Mouse (Mus musculus): ENCODE results near the gene Sh2d6. TPM values are rescaled to one million over a fixed set of nuclear protein-coding genes. Genes with fewer than 3 reads are reported as not detected.
"Not testable (repeated sequence)": the region's sequence is repeated elsewhere in the genome, so short reads cannot be mapped to it uniquely, and the experiment has no call there.

Gene Sh2d6
- total RNA-seq, 2 experiments from 2014 or later = 0.54 to 0.79 TPM

- peak; percentile 89 for DNase-seq
Measured at GRCm38 (mm10) chr6:72535165-72535564, 13.7 kb upstream of the Sh2d6 start.

DNA sequence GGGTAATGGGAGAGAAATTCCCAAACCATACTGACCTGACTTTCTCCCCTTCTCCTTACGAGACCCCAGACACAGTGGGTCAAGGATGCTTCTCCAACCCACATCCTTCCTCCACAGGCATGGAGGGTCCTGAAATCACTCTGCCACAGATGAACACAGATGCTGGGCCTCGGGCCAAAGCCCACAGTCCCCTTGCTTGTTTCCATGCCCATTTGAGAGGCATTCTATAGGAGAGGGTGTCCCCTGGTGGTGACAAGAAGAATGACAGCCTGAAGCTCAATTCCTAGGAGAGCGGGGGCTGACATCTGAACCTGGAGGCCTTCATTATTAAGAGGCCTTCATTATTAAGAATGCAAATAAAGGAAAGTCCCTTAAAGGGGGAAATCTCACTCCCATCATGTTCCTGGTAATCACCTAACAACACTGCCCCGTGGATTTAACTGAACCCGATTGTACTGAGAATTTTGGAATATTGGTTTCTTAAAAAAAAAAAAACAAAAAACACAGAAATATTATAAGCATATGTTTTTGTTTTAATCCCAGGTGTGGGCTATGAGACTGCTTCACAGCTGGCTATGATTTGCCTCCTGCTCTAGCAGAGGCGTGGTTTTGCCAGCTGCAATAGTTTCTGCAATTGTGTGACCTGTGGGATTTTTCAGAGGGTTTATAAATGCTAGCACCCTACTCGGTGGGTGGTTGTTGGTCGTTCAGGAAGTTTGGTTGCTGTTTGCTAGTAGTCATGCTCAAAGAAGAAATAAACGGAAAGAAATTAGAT is 12.7 kb upstream of the Sh2d6 start:
- peak; percentile 71 for DNase-seq

DNA sequence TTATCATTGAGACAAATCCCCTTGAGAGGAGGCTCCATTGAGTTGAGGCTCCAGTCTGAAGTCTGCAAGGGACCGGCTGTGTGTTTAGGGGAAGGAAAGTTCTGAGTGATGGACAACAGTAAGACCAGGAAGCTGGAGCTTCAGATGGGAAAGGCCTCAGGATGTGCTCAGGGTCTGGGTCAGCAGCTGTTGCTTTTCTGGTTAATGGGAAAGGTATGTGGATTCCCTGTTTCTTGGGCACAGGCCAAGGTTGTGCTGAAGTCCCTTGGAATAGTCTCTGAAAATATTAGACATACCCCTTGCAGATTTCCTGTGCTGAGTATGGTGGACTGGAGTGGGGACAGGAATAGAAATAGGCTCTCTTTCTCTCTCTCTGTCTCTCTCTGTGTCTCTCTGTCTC is 12.0 kb upstream of the Sh2d6 start:
- DNase-seq = not testable (repeated sequence)

DNA sequence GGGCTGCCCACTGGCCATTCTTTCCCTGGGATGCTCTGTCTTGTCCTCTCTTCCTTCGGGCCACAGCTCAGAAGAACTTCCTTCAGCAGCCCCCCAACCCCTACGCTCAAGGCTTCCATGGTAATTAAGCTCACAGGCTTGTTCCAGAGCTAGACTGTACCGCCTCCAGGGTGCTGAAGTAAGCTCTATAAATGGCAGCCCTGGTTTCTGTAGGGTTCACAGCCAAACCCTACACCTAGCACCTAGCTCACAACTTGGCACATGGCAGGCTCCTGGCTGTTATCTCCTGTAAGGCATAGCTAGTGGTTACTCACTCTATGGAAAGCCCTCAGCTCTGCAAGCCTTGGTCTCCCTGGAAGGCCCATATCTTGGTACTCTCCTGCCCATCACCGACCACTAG is 11.1 kb upstream of the Sh2d6 start:
- no peak for DNase-seq

DNA sequence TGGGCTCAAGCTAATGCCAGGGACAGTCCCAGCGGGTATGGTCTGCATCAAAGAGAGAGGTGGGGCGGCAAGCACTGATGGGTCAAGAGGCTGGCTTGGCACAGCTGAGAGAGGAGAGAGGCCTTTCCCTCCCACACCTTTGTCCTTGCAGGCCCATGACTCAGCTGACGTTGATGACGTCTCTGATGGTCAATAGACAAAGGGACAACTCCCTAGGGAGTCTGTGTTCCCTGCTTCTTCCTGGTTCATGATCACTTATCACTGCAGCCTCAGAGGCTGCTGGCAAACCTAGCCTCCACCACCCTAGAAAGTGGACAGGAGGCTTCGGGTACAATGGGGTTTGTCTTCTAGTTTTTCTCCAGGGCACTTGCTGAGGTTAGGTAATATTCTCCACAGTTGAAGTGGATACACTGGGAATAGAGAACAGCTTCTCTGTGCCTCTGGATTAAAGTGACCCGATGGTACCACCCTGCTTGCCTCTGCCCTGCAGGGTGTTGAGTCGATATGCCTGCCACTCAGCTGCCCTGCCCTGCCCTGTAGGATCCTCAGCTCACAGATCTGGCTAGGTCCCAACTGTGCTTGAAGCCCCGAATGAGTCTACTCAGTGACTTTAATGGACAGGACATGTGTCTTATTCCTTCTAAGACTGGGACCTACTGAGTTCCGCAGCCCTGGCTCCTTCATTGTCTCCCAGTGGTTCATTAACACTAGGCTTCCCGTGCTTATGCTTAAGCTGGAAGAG is 7.1 kb upstream of the Sh2d6 start:
- DNase-seq = no peak

DNA sequence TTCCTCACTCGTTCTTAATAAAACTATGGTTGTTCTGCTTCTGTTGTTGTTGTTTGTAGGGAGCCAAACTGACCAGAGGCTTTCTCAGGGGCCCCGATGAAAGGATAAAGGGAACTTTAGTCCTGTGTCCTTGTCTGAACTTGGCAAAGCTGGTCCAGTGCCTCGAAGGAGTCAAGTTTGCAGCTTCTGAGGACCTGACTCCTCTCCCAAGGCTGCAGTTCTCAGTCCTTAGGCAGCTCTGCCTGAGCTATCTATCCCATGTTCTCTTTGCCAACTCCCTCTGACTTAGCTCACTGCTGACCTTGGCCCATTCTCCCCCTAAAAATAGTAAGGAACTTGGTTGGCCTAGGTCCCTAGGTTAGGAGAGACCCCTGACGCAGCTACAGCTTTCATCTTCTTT is 5.6 kb upstream of the Sh2d6 start:
- no peak for DNase-seq

GRCm38 (mm10) chr6:72524160-72524559 is 2.7 kb upstream of the Sh2d6 start:
- DNase-seq = no peak

DNA sequence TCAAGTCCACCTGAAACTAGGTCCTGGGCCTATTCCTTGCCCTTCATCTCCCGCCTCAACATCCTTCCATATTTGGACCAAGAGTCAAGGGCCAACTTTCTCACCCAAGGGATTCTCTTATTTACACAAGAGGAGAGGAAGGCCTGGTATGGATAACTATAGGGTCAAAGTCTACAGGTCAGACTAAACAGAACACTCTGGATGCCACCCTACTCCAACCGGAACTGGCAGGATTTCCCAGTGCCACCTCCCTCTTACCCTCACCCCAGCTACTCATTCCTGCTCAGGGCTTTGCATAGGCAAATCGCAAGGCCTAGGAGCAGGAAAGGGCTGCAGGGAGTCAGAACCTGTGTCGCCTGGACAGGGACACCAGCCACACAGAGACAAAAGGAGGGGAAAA is 1.7 kb upstream of the Sh2d6 start:
- DNase-seq = no peak

DNA sequence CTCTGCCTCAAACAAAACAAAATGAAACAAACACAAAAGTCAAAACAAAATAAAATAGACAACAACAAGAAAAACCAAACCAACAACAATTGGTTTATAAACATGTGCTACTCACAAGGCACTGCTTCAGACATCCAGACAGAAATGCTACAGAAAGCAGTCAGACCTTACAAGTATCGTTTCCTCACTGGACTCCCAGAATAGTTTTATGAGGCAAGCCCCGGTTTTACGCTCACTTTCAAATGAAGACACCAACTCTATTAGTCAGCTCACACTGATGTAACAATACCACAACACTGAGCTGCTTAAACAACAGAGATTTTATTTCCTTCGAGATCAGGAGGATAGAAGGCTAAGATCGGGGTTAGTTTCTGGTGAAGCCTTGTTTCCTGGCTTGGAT is 781 bp upstream of the Sh2d6 start:
- DNase-seq = no peak

GRCm38 (mm10) chr6:72520904-72521303 is 603 bp downstream of the Sh2d6 start:
- no peak for DNase-seq

- peak; percentile 42 for DNase-seq
Measured at GRCm38 (mm10) chr6:72519892-72520663, 1.4 kb downstream of the Sh2d6 start.

DNA sequence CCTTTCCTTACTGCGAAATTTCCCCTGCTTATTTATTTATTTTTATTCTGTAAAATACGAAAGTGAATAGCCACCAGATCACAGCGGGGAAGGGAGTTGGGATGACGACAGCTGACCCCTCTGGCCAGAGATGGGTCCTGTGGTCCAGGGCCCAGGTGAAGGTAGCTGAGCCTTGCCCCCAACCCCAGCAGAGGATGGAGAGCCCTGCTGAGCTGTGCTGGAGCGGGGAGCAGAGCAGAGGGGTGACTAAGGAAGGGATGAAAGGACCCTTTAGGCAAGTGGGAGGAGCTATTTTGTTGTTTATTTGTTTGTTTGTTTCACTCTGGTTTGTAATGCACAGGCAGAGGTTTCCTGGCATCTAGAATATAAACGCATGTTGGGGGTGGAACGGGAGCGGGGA is 2.2 kb downstream of the Sh2d6 start:
- no peak for DNase-seq

DNA sequence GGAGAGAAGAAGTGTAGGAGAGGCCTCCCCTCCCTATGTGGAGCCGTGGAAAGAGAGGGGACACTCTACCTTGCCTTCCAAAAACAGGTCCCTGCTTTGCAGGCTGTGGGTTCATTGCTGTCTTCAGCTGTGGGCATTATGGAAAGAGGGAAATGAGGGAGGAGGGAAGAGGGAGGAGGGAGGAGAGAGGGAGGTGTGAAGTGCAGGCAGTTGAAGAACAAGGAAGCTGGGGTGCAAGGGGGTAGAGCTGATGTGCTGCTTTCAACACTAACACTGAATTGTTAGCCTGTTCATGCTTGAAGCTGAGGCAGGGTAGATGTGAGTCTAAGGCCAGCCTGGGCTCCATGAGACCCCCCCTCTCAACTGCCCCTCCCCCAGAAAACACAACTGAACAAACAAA is 2.7 kb downstream of the Sh2d6 start:
- no peak for DNase-seq

- DNase-seq = no peak
Measured at GRCm38 (mm10) chr6:72515644-72516043, 5.9 kb downstream of the Sh2d6 start.

- DNase-seq = no peak
Measured at GRCm38 (mm10) chr6:72513071-72513440, 8.5 kb downstream of the Sh2d6 start.

GRCm38 (mm10) chr6:72512386-72513070 is 9.0 kb downstream of the Sh2d6 start:
- peak; percentile 74 for DNase-seq

DNA sequence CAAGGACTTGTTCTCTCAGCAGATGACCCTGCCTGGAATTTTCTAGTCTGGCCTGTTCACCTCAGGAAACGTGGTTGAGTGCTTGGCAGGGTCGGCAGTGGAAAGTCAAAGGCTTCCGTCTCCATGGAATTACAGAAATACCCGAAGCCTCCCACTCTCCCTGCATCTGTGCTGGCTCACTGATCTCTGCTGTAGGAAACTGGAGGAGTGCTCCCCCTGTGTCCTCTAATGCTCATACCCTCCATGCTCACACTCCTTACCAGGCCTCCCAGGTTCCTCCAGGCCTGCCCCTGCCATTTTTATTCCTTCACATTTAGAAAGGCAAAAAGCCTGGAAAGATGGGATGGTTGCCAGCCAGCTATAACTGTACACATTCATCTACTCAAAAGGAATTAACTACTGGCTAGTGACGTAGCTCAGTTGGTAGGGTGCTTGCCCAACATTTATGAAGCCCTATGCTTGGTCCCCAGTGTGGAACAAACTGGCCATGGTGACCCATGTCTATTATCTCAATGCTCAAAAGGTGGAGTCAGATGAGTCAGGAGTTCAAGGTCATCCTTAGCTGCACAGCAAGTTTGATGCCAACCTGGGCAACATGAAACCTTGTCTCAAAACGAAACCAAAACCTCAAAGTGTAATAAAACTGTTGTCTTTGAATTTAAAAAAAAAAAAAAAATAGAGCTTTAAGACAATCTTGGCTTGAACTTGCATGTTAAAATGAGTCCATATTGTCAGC is 10.7 kb downstream of the Sh2d6 start:
- no peak for DNase-seq

- no peak for DNase-seq
Measured at GRCm38 (mm10) chr6:72509872-72510435, 11.6 kb downstream of the Sh2d6 start.

DNA sequence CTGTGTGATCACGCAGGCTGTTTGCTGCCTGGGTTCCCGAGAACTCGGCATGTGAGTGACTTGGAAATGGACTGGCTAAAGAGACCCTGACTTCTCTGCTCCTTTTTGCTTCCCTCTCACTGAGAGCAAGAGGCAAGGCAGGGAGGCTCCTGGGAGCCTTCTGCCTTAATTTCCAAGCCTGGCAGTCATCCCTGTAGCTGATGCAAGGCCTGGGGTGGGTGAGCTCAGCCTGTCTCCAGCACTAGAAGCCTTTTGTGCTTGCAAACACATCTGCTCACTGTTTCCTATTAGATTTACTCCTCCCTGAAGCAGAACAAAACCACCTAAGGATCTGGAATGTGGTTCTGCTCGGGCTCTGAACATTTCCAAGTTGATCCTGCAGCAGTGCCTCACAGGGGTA is 12.9 kb downstream of the Sh2d6 start:
- DNase-seq = no peak

DNA sequence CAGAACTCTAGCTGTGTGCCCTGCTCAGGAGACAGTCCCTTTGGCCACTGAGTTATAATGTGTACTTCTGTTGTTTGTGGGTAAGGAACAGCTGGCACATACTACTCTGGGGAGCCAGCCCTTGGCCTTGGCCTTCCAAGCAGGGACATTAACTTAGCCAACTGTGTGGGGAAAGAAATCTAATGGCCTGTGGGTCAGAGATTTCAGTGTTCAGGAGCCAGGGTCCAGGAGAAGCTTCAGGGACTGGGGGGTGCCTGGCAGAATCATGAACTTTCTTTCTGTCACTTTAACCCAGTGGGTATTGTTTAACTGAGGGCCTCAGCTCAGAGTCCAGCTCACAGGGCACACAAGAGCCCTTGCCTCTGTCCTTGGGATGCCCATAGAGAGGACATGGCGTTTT is 15.4 kb downstream of the Sh2d6 start:
- no peak for DNase-seq

- DNase-seq = no peak
Measured at GRCm38 (mm10) chr6:72503939-72504338, 17.6 kb downstream of the Sh2d6 start.
